Mouse (Mus musculus): ENCODE results near the gene Hspa2. TPM values are rescaled to one million over a fixed set of nuclear protein-coding genes. Genes with fewer than 3 reads are reported as not detected.
"Not testable (repeated sequence)": the region's sequence is repeated elsewhere in the genome, so short reads cannot be mapped to it uniquely, and the experiment has no call there.

Hspa2 gene
- total RNA-seq, 2 experiments from 2014 or later, result 10.0 to 11.3 TPM

GRCm38 (mm10) chr12:76425256-76425655, 21.3 kb downstream of the Hspa2 start:
- DNase-seq, result no peak
- intact Hi-C loops (cut with DNase I), result no loop called here

DNA sequence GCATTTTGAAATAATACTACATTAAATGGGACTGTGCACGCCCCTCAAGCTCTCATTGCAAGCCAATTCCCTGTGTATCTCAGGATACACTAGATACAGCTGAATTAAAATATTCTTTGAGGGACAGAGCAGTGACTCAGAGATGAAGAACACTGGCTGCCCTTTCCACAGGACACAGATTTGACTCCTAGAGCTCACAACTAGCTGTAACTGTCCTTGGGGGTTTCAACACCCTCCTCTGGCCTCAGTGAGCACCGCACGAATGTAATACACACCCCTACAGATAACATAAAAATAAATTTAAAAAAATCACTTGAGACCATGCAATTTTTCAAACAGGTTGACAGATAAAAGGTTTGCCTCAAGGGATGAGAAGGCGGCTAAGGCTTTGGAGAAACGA, 23.6 kb downstream of the Hspa2 start:
- no peak for DNase-seq
- intact Hi-C loops (cut with DNase I), result no loop called here

DNA sequence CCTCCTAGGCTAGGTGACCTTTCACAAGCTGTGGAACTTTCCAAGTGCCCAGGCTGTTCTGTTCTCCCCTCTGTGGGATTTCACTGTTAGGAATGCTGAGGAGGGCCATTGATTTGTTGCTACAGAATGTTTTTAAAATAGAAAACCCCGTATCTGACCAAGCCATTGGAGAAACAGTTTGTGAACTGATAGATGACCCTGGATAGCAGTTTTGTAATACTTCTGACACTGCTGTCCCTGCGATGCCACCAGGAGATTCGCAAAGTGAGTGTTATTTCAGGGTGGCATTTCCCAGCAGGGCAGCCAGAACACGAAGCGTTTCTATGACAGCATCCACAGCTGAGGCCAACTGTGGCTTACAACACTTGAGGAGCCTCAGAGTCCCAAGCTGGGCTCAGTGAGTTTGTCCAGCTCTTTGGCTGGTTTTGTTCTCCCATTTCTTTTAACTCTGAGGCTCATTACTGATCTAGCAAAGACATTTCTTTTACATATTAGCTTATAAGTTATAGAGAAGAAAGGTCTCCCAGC, 27.0 kb downstream of the Hspa2 start:
- intact Hi-C loops (cut with DNase I), result no loop called here
- DNase-seq, result no peak

DNA sequence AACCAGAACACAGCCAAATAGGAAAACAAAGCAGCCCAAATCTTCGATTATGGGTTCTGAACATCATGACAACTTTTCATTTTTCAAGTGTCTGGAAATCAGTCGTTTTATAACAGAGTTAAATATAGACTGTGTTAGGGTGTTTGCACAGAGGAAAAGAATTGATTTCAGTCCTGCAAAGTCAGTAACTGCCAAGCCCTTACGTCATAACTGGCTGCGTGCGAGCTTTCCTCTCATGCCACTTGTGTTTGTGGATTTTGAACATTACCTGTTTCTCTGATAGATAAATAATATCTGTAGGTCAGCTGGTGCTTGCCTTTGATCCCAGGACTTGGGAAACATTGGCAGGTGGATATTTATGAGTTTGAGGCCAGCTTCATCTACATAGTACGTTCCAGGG, 27.5 kb downstream of the Hspa2 start:
- no peak for DNase-seq
- intact Hi-C loops (cut with DNase I), result no loop called here

DNA sequence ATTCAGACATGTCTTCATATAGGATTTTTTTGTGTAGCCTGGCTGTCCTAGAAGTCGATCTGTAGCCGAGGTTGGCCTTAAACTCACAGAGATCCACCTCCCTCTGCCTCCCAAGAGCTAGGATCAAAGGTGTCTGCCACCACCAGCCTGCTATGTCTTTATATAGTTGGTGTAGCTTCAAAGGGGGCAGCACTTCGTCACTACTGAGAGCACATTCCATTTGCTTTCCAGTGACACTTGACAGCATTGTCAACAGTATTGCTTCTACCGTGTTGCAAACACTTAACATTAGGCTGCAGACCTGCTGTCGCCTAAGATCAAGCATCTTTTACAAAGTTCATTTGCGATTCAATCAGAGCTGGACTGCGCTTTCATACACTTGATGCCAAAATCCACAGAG, 30.1 kb downstream of the Hspa2 start:
- intact Hi-C loops (cut with DNase I), result no loop called here
- DNase-seq, result no peak

DNA sequence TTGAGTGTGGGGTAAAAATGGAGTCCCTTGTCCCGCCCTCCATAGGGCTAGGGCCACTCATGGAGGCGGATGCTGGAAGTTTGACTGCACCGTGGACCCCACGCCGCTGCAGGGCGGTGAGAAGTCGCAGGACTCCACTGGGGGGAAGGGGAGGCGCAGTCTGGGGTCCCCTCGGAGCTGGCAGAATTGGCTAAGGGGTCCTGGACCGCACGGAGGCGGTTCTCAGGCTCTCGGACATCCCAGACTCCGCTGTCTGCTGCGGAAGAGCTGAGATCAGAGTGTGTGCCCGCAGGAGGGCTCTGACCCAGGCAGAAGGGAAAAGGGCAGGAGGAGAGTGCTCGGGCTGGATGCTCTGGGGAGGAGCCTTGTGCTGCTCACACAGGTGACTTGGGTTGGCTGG, 31.1 kb downstream of the Hspa2 start:
- intact Hi-C loops (cut with DNase I), result no loop called here
- DNase-seq, result no peak

GRCm38 (mm10) chr12:76435549-76435948, 31.6 kb downstream of the Hspa2 start:
- DNase-seq, result no peak
- intact Hi-C loops (cut with DNase I), result no loop called here

DNA sequence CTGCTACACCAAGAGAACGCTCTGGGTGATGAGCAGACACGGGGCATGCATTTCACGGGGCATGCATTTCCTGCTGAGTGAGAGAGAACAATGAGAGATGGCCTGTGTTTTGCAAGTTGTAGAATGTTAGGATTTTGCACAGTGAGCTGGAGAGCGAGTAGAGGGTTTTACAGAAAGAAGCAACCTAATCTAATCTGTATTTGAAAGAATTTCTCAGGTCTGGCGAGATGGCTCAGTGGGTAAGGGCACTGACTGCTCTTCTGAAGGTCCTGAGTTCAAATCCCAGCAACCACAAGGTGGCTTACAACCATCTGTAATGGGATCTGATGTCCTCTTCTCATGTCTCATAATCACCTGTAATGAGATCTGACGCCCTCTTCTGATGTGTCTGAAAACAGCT, 39.5 kb downstream of the Hspa2 start:
- DNase-seq; intact Hi-C loops (cut with DNase I): not testable (repeated sequence)

- intact Hi-C loops (cut with DNase I), result no loop called here
- DNase-seq, result no peak
Observed at GRCm38 (mm10) chr12:76444359-76444772, 40.4 kb downstream of the Hspa2 start.

GRCm38 (mm10) chr12:76444862-76445261, 40.9 kb downstream of the Hspa2 start:
- no peak for DNase-seq
- intact Hi-C loops (cut with DNase I), result no loop called here

DNA sequence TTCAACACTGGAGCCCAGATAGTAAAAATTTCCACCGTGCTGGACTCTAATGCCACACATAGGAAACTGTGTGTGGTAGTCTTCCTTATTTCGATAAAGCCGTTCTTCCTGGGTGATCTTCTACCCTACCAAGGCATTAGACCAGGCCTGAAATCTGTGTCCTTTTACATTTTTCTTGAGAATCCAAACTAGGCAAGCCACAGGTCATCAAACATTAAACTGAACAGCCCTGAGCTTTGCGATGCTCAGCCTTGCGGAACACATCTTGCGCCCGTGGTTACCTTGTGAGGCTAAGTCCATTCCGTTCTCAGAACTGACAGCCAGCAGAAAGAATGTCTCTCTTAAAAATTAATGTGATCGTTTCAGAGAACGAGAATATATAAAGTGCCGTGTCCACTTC, 42.2 kb downstream of the Hspa2 start:
- intact Hi-C loops (cut with DNase I), result no loop called here
- no peak for DNase-seq

DNA sequence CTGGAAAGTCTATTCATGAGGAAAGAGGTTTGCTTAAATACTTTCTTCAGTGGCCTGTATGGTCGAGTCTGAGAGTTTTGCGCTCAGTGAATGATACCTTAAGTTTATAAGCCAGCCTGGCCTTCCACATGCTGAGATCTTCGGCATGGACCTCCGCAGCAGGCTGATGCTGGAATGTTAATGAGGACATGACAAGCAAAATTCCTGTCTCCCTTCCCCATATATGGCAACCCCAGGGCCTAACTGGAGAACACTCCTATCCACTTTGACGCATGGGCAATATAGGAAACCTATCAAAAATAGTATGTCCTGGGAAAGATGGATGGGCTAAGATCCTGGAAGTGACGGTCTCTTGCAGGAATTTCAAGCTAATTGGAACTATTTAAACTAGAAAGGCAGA, 44.2 kb downstream of the Hspa2 start:
- intact Hi-C loops (cut with DNase I), result no loop called here
- DNase-seq, result no peak

GRCm38 (mm10) chr12:76452203-76452602, 48.2 kb downstream of the Hspa2 start:
- no peak for DNase-seq

More at GRCm38 (mm10) chr12:76452203-76452602, 48.2 kb downstream of the Hspa2 start:
- intact Hi-C loops (cut with DNase I), result no loop called here

Other genes with a start within 250 kb of the Hspa2 start
- gene Esr2, start 226.9 kb upstream of the Hspa2 start, total RNA-seq (2021), result under 1 TPM; 0.26 to 0.52 TPM
- gene Tex21, start 157.4 kb upstream of the Hspa2 start, total RNA-seq (2021), result not detected
- gene Mthfd1, start 148.9 kb upstream of the Hspa2 start, total RNA-seq (2021), result 10 to 100 TPM; 34.4 to 37.2 TPM
- 10 to 100 TPM; 29.9 to 37.0 TPM for gene Akap5, start 79.3 kb upstream of the Hspa2 start, total RNA-seq (2021)
- gene Zbtb25, start 34.6 kb upstream of the Hspa2 start, total RNA-seq (2021), result 10 to 100 TPM; 19.0 to 22.2 TPM
- gene Zbtb1, start 33.9 kb upstream of the Hspa2 start, total RNA-seq (2021), result 1 to 10 TPM; 3.7 to 4.6 TPM
- gene Ppp1r36, start 13.4 kb downstream of the Hspa2 start, total RNA-seq (2021), result under 1 TPM; 0.48 to 0.88 TPM
- gene Plekhg3, start 126.7 kb downstream of the Hspa2 start, total RNA-seq (2021), result 1 to 10 TPM; 3.0 to 3.3 TPM

All from left cerebral cortex, postnatal 4 days (tissue).